Mouse (Mus musculus) gastrocnemius, postnatal 10 days (tissue): ENCODE measurements around the gene Gm20425. TPM values are rescaled to one million over a fixed set of nuclear protein-coding genes. Genes with fewer than 3 reads are reported as not detected.

Experiments
- DNase-seq: peaks from one replicate; pipeline ENCODE4 v3.0.0; 2021; ENCODE audit warnings: mixed read lengths
- total RNA-seq, 2 experiments: library from RNA; stranded (reverse); gene quantifications; 2 replicates each; pipeline ENCODE4 v1.2.3; 2021

Gene Gm20425
- total RNA-seq, 2 experiments from 2014 or later = 4.7 to 5.1 TPM

- DNase-seq = no peak
These were observed 76.8 kb downstream of the Gm20425 start for GRCm38 (mm10) chr9:103153286-103153685.

- no peak for DNase-seq
These were observed 80.9 kb downstream of the Gm20425 start for GRCm38 (mm10) chr9:103149074-103149799.

- DNase-seq = no peak
These were observed 83.0 kb downstream of the Gm20425 start for GRCm38 (mm10) chr9:103147103-103147502.

GRCm38 (mm10) chr9:103146703-103147102 lies 83.4 kb downstream of the Gm20425 start:
- no peak for DNase-seq

- DNase-seq = no peak
These were observed 83.8 kb downstream of the Gm20425 start for GRCm38 (mm10) chr9:103146257-103146656.

- DNase-seq = no peak
These were observed 84.8 kb downstream of the Gm20425 start for GRCm38 (mm10) chr9:103145351-103145750.

- no peak for DNase-seq
These were observed 86.2 kb downstream of the Gm20425 start for GRCm38 (mm10) chr9:103143881-103144280.

GRCm38 (mm10) chr9:103141266-103141665 lies 88.8 kb downstream of the Gm20425 start:
- DNase-seq = no peak

GRCm38 (mm10) chr9:103140384-103140783 lies 89.7 kb downstream of the Gm20425 start:
- no peak for DNase-seq

Other genes starting within 250 kb of the Gm20425 start
- 1 to 10 TPM in 1 of 2 experiments, under 1 TPM in 1; 0.92 to 1.8 TPM for gene Slco2a1, start 241.6 kb downstream of the Gm20425 start, total RNA-seq
- 1 to 10 TPM; 1.2 to 1.9 TPM for gene Rab6b, start 118.5 kb downstream of the Gm20425 start, total RNA-seq
- gene Srprb, start 28.2 kb downstream of the Gm20425 start, total RNA-seq = 10 to 100 TPM; 15.3 to 17.0 TPM
- 10 to 100 TPM; 12.1 to 27.5 TPM for gene Trf, start 137 bp upstream of the Gm20425 start, total RNA-seq
- gene 1300017J02Rik, start 74.8 kb upstream of the Gm20425 start, total RNA-seq = under 1 TPM in 1 of 2 experiments, not detected in 1; 0.43 TPM
- gene Topbp1, start 74.9 kb upstream of the Gm20425 start, total RNA-seq = 10 to 100 TPM; 17.7 to 24.0 TPM
- 100 to 1,000 TPM; 146 to 147 TPM for gene Cdv3, start 135.5 kb upstream of the Gm20425 start, total RNA-seq